Mouse (Mus musculus) hindbrain, embryonic 11.5 days (tissue): ENCODE data around the gene Bola1. TPM values are rescaled to one million over a fixed set of nuclear protein-coding genes. Genes with fewer than 3 reads are reported as not detected.
"Not testable (repeated sequence)": the region's sequence is repeated elsewhere in the genome, so short reads cannot be mapped to it uniquely, and the experiment has no call there.

Experiments used
- ATAC-seq: fragments of 200-750 bp; cut with Nextera tagmentation; 2 replicates; pipeline ENCODE4 v1.8.0; 2017; ENCODE audit warnings: mild to moderate bottlenecking, moderate TSS enrichment, moderate library complexity; ENCODE audit not compliant: low FRiP score
- DNase-seq: peaks from one replicate; pipeline ENCODE4 v3.0.0-alpha.2; 2015; ENCODE audit warnings: low spot score
- H3K27ac ChIP-seq: fragments of 300-500 bp; sonication (generic); 2 replicates; pipeline ENCODE4 v1.5.1; 2014; ENCODE audit warnings: mild to moderate bottlenecking, low read depth, low read length
- H3K27me3 ChIP-seq: fragments of 300-500 bp; sonication (generic); 2 replicates; pipeline ENCODE4 v1.6.1; 2014; ENCODE audit warnings: mild to moderate bottlenecking, low read length, moderate library complexity, mixed read lengths; ENCODE audit not compliant: control insufficient read depth, insufficient read depth
- H3K36me3 ChIP-seq: fragments of 300-500 bp; sonication (generic); 2 replicates; pipeline ENCODE4 v1.6.1; 2014; ENCODE audit warnings: mild to moderate bottlenecking, low read length, moderate library complexity, mixed read lengths; ENCODE audit not compliant: control insufficient read depth, insufficient read depth
- H3K4me1 ChIP-seq: fragments of 300-500 bp; sonication (generic); replicated peaks from 2 replicates; pipeline ENCODE4 v1.6.1; 2014; ENCODE audit warnings: low read length, mixed read lengths; ENCODE audit not compliant: control insufficient read depth, insufficient read depth
- H3K4me2 ChIP-seq: fragments of 300-500 bp; sonication (generic); replicated peaks from 2 replicates; pipeline ENCODE4 v1.6.1; 2014; ENCODE audit warnings: mild to moderate bottlenecking, low read depth, low read length
- H3K4me3 ChIP-seq: fragments of 300-500 bp; sonication (generic); 2 replicates; pipeline ENCODE4 v1.5.1; 2014; ENCODE audit warnings: low read depth, low read length
- H3K9ac ChIP-seq: fragments of 300-500 bp; sonication (generic); 2 replicates; pipeline ENCODE4 v1.6.1; 2014; ENCODE audit warnings: low read depth, low read length
- H3K9me3 ChIP-seq: fragments of 300-500 bp; sonication (generic); 2 replicates; pipeline ENCODE4 v1.6.1; 2016; ENCODE audit warnings: low read length; ENCODE audit not compliant: control insufficient read depth
- WGBS: fragments of 180-500 bp; shearing (Covaris S2); extraction: QIAGEN DNeasy Blood & Tissue Kit; methylation state at CpG from one replicate; pipeline ENCODE4 v1.1.7; 2014; 5-methylcytosine and 5-hydroxymethylcytosine counted together
- polyA plus RNA-seq: library from polyadenylated mRNA; unstranded; fragments of >200 nt; fragmentation: Nextera tagmentation; extraction: Ambion mirVana; gene quantifications from 2 replicates; pipeline ENCODE4 v1.2.1, GENCODE M21; 2014

Bola1 gene
- polyA plus RNA-seq, 1 experiment from 2014 or later, result 73.3 TPM

- DNase-seq, result no peak
- Histone ChIP-seq H3K36me3 (no peaks in the 10 kb centered on the region; the same call in 1 of the 2 replicates), H3K27ac (no peak overlapping the region), H3K4me3 (peak overlapping the region; percentile 51), H3K4me2 (peak overlapping the region; percentile 74), H3K27me3 (0 out of 2 replicates have a peak, but pooled peaks cover 2% of the 10 kb centered on the region), H3K9ac (peak overlapping the region; percentile 60), H3K9me3 (no peaks in the 10 kb centered on the region), H3K4me1 (peaks cover 9% of the 10 kb centered on the region; the same call in 1 of the 2 replicates)
- 39% methylated on average over 12 of the region's 12 CpGs for WGBS
- peak; percentile 55 for ATAC-seq
Measured at GRCm38 (mm10) chr3:96181510-96182381, 37.8 kb downstream of the Bola1 start.

GRCm38 (mm10) chr3:96180727-96181477 lies 38.6 kb downstream of the Bola1 start, which contains the start of gene Sv2a:
TSS of gene Sv2a (plus strand) at chr3:96181151.
- Histone ChIP-seq H3K27ac (no peak within 1 kb of the TSS; the same call in 1 of the 2 replicates), H3K9ac (peak within 1 kb of the TSS; percentile 60), H3K4me3 (peak within 1 kb of the TSS; percentile 51), H3K36me3 (peaks cover 5% of the 10 kb centered on the region), H3K27me3 (0 out of 2 replicates have a peak, but pooled peaks cover 2% of the 10 kb centered on the region), H3K9me3 (no peaks in the 10 kb centered on the region), H3K4me2 (peak within 1 kb of the TSS; percentile 74), H3K4me1 (peaks cover 9% of the 10 kb centered on the region; the same call in 1 of the 2 replicates)
- ATAC-seq (peak; percentile 67), DNase-seq (peak; percentile 51)
- 0% methylated on average over 12 of the region's 23 CpGs for WGBS

- H3K9ac ChIP-seq, result no peak overlapping the region
- H3K4me3 ChIP-seq, result no peak overlapping the region
- H3K4me2 ChIP-seq, result no peak overlapping the region
- ATAC-seq (no peak), DNase-seq (no peak)
- WGBS, result 68% methylated on average over 4 of the region's 4 CpGs
- H3K27me3 ChIP-seq, result 0 out of 2 replicates have a peak, but pooled peaks cover 2% of the 10 kb centered on the region
- peaks cover 9% of the 10 kb centered on the region for H3K36me3 ChIP-seq
- peaks cover 9% of the 10 kb centered on the region; the same call in 1 of the 2 replicates for H3K4me1 ChIP-seq
- no peak overlapping the region for H3K27ac ChIP-seq
- H3K9me3 ChIP-seq, result no peaks in the 10 kb centered on the region
Measured at GRCm38 (mm10) chr3:96179531-96179930, 40.0 kb downstream of the Bola1 start.

GRCm38 (mm10) chr3:96178902-96179301 lies 40.6 kb downstream of the Bola1 start:
- ATAC-seq (no peak), DNase-seq (no peak)
- WGBS, result 86% methylated on average over 2 of the region's 2 CpGs
- no peak overlapping the region for H3K4me2 ChIP-seq
- H3K4me1 ChIP-seq, result peaks cover 11% of the 10 kb centered on the region; the same call in 1 of the 2 replicates
- no peaks in the 10 kb centered on the region for H3K9me3 ChIP-seq
- peaks cover 9% of the 10 kb centered on the region for H3K36me3 ChIP-seq
- H3K9ac ChIP-seq, result no peak overlapping the region
- 0 out of 2 replicates have a peak, but pooled peaks cover 2% of the 10 kb centered on the region for H3K27me3 ChIP-seq
- H3K4me3 ChIP-seq, result no peak overlapping the region
- no peak overlapping the region for H3K27ac ChIP-seq

- Histone ChIP-seq H3K4me3 (no peak overlapping the region), H3K9ac (no peak overlapping the region), H3K4me1 (peaks cover 11% of the 10 kb centered on the region; the same call in 1 of the 2 replicates), H3K4me2 (no peak overlapping the region), H3K27me3 (0 out of 2 replicates have a peak, but pooled peaks cover 2% of the 10 kb centered on the region), H3K36me3 (peaks cover 9% of the 10 kb centered on the region), H3K27ac (no peak overlapping the region), H3K9me3 (no peaks in the 10 kb centered on the region)
- 90% methylated on average over 4 of the region's 4 CpGs for WGBS
- DNase-seq (no peak), ATAC-seq (no peak)
Measured at GRCm38 (mm10) chr3:96178427-96178826, 41.1 kb downstream of the Bola1 start.

GRCm38 (mm10) chr3:96175251-96175650 lies 44.3 kb downstream of the Bola1 start:
- H3K9ac ChIP-seq, result no peak overlapping the region
- no peak for ATAC-seq
- peaks cover 4% of the 10 kb centered on the region; the same call in 1 of the 2 replicates for H3K4me1 ChIP-seq
- no peak overlapping the region for H3K27ac ChIP-seq
- H3K27me3 ChIP-seq, result no peaks in the 10 kb centered on the region
- DNase-seq, result no peak
- H3K4me2 ChIP-seq, result no peak overlapping the region
- H3K9me3 ChIP-seq, result no peaks in the 10 kb centered on the region
- 94% methylated on average over 6 of the region's 6 CpGs for WGBS
- H3K36me3 ChIP-seq, result peaks cover 9% of the 10 kb centered on the region
- no peak overlapping the region for H3K4me3 ChIP-seq

GRCm38 (mm10) chr3:96174042-96174441 lies 45.5 kb downstream of the Bola1 start:
- WGBS, result 86% methylated on average over 4 of the region's 4 CpGs
- H3K4me1 ChIP-seq, H3K9me3 ChIP-seq, H3K9ac ChIP-seq, H3K4me2 ChIP-seq, H3K27ac ChIP-seq, H3K4me3 ChIP-seq, DNase-seq, H3K27me3 ChIP-seq, H3K36me3 ChIP-seq, ATAC-seq: not testable (repeated sequence)

- Histone ChIP-seq H3K9me3 (no peaks in the 10 kb centered on the region), H3K27ac (no peak overlapping the region), H3K36me3 (peaks cover 9% of the 10 kb centered on the region), H3K27me3 (no peaks in the 10 kb centered on the region), H3K4me2 (peak overlapping the region; percentile 88), H3K4me1 (peaks cover 4% of the 10 kb centered on the region; the same call in 1 of the 2 replicates), H3K4me3 (peak overlapping the region; percentile 93), H3K9ac (peak overlapping the region; percentile 94)
- 40% methylated on average over 7 of the region's 7 CpGs for WGBS
- DNase-seq (no peak), ATAC-seq (no peak)
Measured at GRCm38 (mm10) chr3:96173185-96173584, 46.3 kb downstream of the Bola1 start.
